Mouse (Mus musculus) CD4-positive helper T cell, adult 2 months (primary cell): ENCODE measurements at regions not wholly inside any gene's neighbourhood (a gene's known extent, or its start where the extent isn't known, plus 50 kb on each side); places are given as distances from the start of the nearest gene placed in this dataset.

ENCODE experiments used
- DNase-seq: peaks from one replicate; pipeline ENCODE4 v3.0.0-alpha.2; 2012; ENCODE audit warnings: low read depth, missing footprints, low spot score

GRCm38 (mm10) chr11:111273651-111274050 is 207.7 kb downstream of the Kcnj2 start:
- DNase-seq, result no peak

GRCm38 (mm10) chr11:111280769-111281168 is 214.8 kb downstream of the Kcnj2 start:
- DNase-seq, result no peak

- no peak for DNase-seq
Measured at GRCm38 (mm10) chr11:111281237-111282160, 215.5 kb downstream of the Kcnj2 start.

- DNase-seq, result no peak
Measured at GRCm38 (mm10) chr11:111282283-111282682, 216.3 kb downstream of the Kcnj2 start.

GRCm38 (mm10) chr11:111290537-111290936 is 224.6 kb downstream of the Kcnj2 start:
- DNase-seq, result no peak

- DNase-seq, result no peak
Measured at GRCm38 (mm10) chr11:111296309-111296721, 230.4 kb downstream of the Kcnj2 start.

GRCm38 (mm10) chr11:111312802-111313201 is 246.8 kb downstream of the Kcnj2 start:
- DNase-seq, result no peak

- DNase-seq, result no peak
Measured at GRCm38 (mm10) chr11:111313566-111313965, 247.6 kb downstream of the Kcnj2 start.

GRCm38 (mm10) chr11:111321576-111321975 is 255.6 kb downstream of the Kcnj2 start:
- DNase-seq, result no peak

GRCm38 (mm10) chr11:111324453-111325010 is 258.6 kb downstream of the Kcnj2 start:
- no peak for DNase-seq

GRCm38 (mm10) chr11:111326915-111327314 is 261.0 kb downstream of the Kcnj2 start:
- DNase-seq, result no peak

GRCm38 (mm10) chr11:111328258-111328657 is 262.3 kb downstream of the Kcnj2 start:
- no peak for DNase-seq

GRCm38 (mm10) chr11:111331592-111331991 is 265.6 kb downstream of the Kcnj2 start:
- DNase-seq, result no peak

GRCm38 (mm10) chr11:111333021-111333420 is 267.1 kb downstream of the Kcnj2 start:
- DNase-seq, result no peak

GRCm38 (mm10) chr11:111347562-111347961 is 281.6 kb downstream of the Kcnj2 start:
- DNase-seq, result no peak

GRCm38 (mm10) chr11:111350028-111350427 is 284.1 kb downstream of the Kcnj2 start:
- DNase-seq, result no peak

GRCm38 (mm10) chr11:111363363-111363762 is 297.4 kb downstream of the Kcnj2 start:
- DNase-seq, result no peak

GRCm38 (mm10) chr11:111377165-111377564 is 311.2 kb downstream of the Kcnj2 start:
- DNase-seq, result no peak

GRCm38 (mm10) chr11:111379842-111380241 is 313.9 kb downstream of the Kcnj2 start:
- no peak for DNase-seq

- no peak for DNase-seq
Measured at GRCm38 (mm10) chr11:111398706-111399105, 332.7 kb downstream of the Kcnj2 start.

- DNase-seq, result no peak
Measured at GRCm38 (mm10) chr11:111409266-111409665, 343.3 kb downstream of the Kcnj2 start.

- DNase-seq, result no peak
Measured at GRCm38 (mm10) chr11:111424871-111425270, 358.9 kb downstream of the Kcnj2 start.

- DNase-seq, result no peak
Measured at GRCm38 (mm10) chr11:111426715-111427114, 360.8 kb downstream of the Kcnj2 start.
